Mouse (Mus musculus) fibroblast of lung, adult 2 months (primary cell): ENCODE results near the gene Gper1.
"Not testable (repeated sequence)": the region's sequence is repeated elsewhere in the genome, so short reads cannot be mapped to it uniquely, and the experiment has no call there.

Experiments used
- DNase-seq: peaks from one replicate; pipeline ENCODE4 v3.0.0-alpha.2; 2011; ENCODE audit warnings: low read depth

Gene Gper1

DNA sequence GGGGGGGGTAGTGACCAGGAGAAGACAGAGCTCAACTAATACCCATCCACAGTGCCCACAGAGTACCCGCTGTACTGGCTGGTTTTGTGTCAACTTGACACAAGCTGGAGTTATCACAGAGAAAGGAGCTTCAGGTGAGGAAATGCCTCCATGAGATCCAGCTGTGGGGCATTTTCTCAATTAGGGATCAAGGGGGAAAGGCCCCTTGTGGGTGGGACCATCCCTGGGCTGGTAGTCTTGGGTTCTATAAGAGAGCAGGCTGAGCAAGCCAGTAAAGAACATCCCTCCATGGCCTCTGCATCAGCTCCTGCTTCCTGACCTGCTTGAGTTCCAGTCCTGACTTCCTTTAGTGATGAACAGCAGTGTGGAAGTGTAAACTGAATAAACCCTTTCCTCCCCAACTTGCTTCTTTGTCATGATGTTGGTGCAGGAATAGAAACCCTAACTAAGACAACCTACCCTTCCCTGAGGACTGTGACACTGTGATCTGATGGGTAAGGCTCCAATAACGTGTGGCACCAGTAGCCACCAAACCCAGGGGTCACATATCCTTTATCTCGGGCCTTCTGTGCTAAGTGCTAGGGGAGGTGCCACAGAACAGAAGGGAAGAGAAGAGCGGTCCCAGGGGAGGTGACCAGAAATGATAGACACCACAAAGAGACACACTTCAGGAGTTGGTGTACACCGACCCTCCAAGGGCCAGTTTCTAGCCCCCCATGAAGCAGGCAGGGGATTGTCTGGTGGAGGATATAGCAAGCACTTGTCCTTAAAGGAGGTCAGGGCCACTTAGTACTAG lies 32.4 kb upstream of the Gper1 start:
- not testable (repeated sequence) for DNase-seq

DNA sequence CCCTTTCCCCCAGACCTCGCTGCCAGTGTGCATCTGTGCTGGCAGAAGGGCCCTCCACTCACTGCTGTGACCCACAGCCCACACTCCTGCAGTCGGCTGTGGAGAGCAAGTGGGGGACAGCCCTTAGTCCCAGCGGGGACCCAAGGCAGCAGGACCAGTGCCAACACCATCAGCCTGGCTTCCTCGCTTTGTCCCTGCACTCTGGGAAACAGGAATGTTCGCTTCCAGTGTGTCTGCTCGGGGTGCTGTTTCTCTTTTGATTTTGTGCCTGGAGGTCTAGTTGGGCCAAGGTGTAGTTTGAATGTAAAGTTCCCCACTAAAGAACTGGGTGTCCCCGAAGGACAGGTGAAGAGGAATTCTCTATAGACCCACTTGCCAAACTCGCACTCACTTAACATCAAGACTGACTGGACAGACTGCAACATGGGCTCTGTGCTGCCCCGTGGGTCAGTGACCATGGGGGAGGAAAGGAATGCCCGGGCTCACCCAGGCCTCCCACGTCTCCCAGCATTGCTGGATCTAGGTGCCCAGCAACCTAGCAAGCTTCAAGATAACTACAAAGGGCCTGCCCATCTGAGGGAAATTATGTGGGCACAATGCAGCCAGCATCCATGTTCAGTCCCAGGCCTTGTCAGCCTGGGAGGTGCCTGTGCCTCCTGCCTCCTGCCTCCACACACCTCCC lies 31.5 kb upstream of the Gper1 start:
- no peak for DNase-seq

DNA sequence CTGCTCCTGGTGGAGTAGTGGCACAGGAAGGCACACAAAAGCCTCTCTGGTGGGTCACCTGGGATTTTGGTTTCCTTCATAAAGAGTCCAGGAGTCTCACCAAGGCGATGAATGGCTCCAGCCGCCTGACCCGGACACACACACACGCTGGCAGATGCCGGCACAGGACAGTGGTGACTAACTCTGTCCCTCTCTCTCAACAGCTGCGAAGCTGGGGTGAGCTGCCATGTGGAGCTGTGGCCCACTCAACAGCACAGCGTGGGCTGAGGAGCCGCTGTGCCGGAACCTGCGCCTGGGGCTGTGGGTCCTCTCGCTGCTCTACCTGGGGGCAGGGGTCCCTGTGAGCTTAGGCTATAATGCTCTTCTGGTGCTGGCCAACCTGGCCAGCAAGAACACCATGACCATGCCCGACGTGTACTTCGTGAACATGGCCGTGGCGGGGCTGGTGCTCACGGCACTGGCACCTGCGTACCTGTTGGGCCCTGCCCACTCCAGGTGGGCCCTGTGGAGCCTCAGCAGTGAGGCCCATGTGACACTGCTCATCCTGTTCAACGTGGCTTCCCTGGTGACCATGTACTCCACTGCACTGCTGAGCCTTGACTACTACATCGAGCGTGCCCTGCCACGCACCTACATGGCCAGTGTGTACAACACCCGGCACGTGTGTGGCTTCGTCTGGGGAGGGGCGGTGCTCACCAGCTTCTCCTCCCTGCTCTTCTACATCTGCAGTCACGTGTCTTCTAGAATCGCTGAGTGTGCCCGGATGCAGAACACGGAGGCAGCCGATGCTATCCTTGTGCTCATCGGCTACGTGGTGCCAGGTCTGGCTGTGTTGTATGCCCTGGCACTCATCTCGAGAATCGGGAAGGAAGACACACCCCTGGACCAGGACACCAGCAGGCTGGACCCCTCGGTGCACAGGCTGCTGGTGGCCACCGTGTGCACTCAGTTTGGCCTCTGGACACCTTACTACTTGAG lies 30.4 kb upstream of the Gper1 start:
- no peak for DNase-seq

DNA sequence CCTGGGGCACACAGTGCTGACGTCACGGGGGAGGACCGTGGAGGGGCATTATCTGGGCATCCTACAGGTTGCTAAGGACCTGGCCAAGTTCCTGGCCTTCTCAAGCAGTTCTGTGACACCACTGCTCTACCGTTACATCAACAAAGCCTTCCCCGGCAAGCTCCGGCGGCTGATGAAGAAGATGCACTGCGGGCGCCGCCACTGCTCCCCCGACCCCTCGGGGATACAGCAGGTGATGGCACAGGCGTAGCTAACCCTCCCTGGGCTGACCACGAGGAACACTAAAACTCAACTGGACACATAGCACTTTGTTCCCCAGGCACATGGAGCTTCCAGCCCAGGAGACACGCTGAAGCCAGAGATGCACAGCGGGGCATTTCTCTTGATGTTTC lies 29.8 kb upstream of the Gper1 start:
- no peak for DNase-seq

DNA sequence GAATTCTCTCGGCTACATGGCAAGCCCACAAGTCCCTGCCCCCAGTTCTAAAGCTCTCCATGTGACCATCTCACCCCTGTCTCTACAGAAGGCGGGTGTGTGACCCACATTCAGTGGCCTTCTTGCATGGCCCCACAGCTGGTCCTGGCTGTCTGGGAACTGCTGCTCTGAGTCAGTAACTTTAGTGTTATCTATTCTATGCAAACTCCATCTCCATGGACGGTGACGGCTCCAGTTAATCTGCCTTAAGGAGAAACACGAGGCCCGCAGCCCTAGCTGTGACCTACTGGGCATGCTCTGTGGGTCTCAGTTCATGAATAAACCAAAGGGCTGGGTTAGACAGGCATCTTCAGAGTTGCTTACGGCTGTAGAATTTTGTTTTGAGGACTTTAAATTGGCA lies 28.6 kb upstream of the Gper1 start:
- no peak for DNase-seq

DNA sequence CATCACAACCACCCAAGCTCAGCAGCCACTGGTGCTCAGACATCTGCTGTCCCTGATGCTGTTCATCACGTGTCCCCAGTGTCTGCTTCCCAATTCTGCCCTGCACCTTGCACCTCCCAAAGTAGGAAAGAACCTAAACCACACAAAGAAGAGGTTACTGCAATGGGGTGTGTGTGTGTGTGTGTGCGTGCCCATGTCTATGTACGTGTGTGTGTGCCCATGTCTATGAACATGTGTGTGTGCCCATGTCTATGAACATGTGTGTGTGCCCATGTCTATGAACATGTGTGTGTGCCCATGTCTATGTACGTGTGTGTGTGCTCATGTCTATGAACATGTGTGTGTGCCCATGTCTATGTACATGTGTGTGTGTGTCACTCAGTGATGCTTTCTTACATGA lies 27.4 kb upstream of the Gper1 start:
- no peak for DNase-seq

DNA sequence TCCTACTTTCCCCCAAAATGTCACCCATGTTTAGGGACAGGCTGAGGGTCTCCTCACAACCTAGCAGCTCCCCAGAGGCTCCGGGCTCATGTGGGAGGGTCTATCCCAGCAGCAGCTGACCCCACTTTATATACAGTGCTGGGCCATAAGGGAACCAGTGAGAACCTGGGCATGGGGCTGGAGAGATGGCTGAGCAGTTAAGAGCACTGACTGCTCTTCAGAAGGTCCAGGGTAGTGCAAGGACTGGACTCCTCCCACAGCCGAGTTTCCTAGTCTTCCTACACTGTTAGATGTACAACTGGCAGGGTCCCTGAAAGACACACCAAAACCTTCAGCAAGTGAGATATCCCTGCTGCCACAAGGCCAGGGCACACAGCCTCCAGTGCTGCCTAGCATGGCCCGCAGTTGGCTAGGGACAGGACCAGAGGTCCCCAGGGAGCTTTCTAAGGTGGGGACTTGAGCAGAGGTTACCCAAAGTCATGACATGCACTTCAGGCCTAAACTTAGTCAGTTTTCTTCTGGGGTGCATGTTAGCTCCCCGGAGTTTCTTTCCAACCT lies 25.5 kb upstream of the Gper1 start:
- DNase-seq, result no peak

DNA sequence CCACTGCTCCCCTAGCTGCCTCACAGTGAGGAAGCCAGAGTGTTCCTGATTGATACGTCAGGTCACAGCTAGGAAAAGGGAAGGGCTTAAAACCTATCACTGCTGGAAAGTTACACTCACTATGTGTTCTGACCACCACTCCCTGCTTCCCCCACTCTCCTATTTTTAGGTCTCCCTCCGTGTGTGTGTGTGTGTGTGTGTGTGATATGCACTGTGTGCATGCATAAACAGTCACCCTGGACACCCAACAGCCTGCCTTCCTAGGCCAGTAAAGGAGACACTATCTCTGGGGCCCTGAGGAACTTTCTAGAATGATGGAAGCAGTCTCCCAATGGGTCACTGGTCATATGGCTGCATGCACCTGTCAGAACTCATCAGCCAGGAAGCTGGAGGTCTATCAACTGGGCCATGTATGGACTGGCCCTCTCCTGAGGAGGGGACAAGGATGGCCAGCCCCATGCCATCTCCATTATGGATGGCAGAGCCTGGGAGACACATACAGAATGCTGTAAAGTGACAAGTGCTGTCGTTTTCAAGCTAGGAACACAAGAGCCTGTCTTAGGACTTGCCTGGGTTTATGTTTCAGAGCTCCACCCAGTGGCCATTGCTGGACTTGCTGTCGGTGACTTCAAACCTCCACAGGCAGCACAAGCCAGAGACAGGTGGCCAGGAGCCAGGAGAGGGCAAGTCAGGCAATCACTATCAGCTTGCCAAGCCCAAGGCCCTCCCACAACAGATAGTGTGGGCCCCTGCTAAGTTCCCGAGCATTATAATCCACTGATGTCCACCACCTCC lies 24.8 kb upstream of the Gper1 start:
- DNase-seq, result peak; percentile 90

DNA sequence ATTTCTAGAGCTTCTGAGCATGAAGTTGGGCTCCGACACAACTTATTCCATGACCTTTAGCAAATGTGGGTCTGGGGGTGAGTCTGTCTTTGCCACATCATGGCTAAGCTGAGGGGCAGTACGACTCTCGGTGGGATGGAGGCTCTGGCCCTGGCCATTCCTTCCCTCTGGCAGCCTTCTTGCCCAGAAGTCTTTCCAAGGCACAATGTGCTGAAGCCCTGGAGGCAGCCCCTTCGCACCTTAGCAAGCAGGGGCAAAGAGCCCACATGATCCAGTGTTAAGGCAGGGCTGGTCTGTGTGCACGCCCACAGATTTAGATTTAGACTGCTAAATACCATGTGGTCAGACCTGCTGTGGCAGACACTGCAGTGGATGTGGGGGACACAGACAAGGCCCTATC lies 24.2 kb upstream of the Gper1 start:
- no peak for DNase-seq

DNA sequence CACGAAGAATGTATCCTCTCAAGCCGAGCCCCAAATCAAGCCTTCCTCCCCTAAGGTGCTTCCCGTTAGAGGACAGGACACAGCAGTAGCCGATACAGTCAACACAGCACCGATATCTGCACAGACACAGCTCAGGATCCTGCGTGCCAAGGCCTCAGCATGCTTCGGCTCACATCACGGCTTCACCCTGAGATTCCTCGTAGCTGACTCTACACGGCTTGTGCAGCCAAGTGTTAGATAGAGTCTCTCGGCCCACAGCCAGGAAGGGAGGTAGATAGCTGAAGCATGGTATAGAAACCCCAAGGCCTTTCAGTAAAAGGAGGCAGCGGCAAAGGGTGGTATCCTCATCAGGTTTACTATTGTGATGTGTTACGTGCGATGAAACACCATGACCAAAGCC lies 23.0 kb upstream of the Gper1 start:
- no peak for DNase-seq

DNA sequence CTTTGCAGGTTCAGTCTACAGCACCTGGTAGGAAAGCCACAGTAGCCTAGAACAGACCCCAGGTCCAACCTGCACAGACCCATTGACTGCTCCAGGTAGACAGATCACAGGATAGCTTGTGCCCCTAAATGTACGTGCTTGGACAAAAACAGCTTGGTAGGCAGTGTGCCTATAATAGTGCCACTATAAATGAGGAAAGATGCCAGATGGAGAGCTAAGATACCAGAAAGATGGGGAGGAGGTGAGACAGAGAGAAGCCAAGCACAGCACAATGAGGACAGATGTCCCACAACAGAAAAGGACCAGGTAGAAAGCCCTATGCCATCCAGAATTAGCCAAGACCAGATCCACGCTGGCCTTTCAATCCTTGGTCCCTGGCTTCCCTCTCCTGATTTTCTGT lies 20.8 kb upstream of the Gper1 start:
- DNase-seq, result no peak

DNA sequence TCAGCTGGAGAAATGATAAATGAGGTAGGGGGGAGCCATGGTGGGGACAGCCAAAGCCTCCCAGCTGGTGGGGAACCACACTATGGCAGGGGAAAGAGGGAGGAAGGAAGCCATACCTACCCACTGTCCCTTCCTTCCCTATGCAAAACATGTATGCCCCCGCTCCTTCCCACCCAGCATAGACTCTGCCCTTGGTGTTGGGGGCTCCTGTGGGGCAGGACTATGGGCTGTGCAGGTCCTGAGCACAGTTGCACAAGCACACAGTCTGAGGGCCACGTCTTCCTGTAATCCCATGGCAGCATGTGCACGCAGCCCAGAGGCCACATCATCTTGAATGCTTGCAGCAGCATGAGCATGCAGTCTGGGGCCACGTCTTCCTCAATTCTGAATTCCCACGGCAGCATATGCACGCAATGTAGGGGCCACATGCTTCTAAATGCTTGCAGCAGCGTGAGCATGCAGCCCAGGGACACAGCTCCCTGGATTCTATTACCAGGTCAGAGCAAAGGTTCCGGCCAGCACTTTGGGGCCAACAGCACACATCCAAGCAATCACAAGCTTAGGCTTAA lies 19.2 kb upstream of the Gper1 start:
- DNase-seq, result no peak

DNA sequence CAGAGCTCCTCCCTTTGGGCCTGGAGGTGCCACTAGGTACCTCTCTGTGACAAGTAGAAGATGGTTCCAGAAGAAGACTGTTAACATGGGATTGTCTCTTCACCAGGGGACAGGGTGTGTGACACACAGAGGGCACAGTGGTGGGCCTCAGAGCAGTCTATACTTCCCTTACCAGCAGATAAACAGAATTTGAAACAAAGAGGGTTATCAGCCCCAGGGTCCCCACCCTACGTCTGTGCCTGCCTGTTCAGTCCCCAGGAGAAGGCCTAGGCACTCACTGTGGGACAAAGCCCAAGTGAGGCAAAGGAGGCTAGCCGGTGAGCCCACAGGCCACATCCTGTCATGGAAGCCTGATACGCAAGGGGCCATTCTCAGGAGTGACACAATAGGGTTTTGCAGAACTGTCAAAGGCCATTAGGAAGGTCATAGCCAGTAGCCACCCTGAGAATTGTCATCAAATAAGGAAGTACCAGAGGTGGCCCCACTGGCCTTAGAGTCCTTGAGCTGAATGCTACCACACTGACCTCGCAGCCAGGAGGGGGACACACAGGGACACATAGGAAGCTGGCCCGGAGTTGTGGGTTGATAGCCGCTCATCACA lies 18.1 kb upstream of the Gper1 start, which contains the start of gene C130050O18Rik:
Gene C130050O18Rik, plus strand, starts transcription at position 480 of the 601 bp plus-strand sequence.
- DNase-seq, result no peak

DNA sequence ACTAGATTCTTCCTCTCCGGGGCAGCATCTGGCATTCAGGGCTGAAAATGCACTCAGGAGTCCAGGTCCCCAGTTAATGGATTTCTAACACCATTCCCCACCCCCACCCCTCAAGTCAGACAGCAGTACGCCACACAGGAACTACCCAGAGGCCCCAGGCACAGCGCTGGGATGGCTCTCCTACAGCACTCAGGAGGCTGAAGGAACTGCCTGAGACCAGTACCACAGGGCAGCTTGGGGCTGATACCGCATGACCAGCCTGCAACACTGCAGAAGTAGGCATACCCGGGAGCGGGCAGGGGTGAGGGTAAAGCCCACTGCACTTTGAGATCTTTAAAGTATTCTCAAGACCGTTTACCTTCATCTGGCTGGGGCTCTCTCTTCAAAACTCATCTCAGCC lies 17.5 kb upstream of the Gper1 start:
- no peak for DNase-seq

DNA sequence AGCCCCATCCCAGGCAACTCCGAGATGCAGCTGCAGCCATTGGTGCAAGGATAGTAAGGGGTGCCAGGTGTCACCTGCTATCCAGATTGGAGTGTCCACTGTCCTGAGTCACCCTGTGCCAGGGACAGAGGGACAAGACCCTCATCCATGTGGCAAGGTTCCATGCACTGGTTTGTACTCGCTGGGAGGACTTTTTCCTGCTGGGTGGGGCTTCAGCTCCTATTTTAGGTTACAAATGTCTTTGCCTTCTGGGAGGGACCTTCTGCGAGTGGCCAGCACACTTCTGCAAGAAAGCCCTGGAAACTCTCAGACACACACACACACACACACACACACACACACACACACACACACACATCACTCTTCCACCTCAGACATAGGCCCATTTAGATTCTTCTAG lies 17.0 kb upstream of the Gper1 start:
- DNase-seq, result no peak

DNA sequence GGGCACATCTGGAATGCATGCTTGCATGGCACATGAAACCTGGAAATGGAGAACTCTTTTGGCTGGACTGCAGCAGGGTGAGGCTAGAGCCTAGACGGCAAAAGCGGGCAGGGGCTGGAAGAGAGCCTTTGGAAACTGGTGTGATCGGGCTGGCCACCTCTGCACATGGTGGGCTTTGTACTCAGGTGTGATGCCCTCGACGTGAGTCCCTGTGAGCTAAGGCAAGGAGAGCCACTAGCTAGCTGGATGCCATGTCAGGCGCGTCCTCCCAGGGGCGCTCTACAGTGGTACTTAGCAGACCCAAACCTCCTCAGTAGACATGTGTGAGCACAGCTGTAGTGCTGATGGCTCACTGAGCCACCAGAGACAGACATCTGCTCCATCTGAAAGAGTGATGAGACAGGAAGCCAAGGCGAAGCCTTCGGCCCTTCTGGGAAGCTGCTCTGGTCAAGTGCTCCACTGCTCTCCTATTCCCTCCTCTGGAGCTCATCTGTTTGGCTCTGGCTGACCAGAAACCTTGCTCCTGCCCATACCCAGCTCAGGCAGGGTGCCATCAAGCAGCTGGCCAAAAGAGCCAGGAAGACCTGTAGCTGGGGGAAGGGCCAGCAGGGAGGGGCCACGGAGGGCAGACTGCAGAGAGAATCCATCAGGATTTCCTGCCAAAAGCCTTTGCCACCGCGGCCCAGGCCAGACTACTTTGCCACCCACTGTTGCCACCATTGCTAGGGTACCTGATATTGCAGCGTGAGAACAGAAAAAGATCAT lies 15.6 kb upstream of the Gper1 start:
- no peak for DNase-seq

DNA sequence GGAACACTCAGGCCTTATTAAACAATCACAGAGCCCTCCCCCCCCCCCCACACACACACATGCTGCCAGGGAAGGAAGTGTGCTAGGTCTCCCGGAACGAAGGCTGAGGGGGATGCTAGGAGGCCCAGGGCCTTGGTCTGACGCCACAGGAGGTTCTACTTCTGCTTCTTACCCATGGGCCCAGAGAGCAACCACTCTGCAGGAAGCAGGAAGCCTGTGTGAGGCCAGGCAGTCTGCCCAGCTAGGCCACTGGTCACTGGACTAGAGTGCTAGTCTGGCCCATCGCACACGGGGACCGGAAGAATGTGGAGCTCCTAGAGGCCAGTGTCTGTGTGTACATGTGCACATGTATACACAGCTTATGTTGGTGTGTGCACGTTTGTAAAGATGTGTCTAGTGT lies 14.4 kb upstream of the Gper1 start:
- no peak for DNase-seq

DNA sequence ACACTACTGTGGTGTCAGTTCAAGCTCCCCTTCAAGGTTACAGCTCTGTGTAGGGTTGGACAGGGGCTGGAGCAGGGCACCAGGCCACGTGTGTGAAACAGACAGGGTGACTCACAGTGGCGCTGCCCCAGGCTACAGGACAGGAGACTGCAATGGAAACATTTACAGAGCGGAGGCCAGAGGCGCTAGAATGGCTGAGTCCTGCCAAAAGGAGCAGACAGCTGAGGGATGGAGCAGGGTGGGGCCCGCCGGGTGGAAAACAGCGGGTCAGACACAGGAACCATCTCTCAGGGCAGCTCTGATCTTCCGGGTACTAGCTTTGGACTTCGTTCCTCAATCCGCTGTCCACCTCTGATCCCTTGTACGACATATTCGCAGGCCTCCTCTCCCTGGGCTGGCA lies 13.5 kb upstream of the Gper1 start:
- peak; percentile 81 for DNase-seq

DNA sequence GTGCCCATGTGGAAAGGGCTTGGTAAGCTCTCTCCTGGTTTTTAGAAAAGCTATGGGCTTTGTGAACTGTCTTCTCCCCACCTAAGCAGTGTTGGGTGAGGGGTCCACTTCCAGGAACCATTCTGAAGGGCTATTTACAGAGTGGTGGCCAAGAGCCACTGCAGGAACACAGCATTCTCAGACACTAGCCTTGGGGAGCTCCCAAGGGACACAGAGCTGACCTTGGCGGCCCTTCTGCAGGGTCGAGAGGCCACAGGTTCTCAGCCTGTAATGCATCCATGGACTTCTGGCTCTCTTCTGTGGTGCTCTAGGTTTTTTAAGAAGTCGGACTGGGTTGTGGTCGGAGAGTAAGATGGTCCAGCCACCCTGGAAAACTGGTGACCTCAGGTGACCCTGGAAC lies 12.9 kb upstream of the Gper1 start:
- DNase-seq, result no peak

DNA sequence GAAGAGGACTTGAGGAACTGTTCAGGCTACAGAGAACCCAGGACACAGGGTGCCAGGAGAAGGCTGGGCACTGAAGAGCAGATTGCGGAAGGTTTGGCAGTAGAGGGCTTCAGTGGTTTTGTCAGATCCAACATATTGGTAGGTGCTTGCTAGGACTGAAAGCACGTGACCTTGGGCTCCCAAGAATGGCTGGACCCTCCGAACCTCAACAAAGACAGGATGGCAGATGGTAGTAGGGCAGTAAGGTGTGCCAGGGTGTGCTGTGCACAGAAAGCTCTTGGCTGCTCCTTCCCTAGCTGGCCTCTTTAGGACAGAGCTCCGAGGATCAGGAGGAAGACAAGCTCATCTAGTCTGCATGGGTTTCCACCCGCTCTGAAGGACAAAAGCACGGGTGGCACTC lies 11.8 kb upstream of the Gper1 start:
- no peak for DNase-seq
